Mouse (Mus musculus) stomach, postnatal 0 days (tissue): ENCODE data around the gene Deup1.

Source experiments
- CTCF ChIP-seq: IDR thresholded peaks from 2 replicates; pipeline ENCODE4 v1.5.1; 2016; ENCODE audit warnings: antibody characterized with exemption, low read depth, mild to moderate bottlenecking, moderate library complexity
- EP300 ChIP-seq: optimal IDR thresholded peaks from 2 replicates; pipeline ENCODE3; 2016; ENCODE audit warnings: antibody characterized with exemption

GRCm38 (mm10) chr9:15580176-15580575 is 47.6 kb downstream of the Deup1 start:
- TF ChIP-seq CTCF = no peak
- TF ChIP-seq EP300 = no peak
